Mouse (Mus musculus) liver, postnatal 0 days (tissue): ENCODE data around the gene Tcp11. TPM values are rescaled to one million over a fixed set of nuclear protein-coding genes. Genes with fewer than 3 reads are reported as not detected.

Experiments
- ATAC-seq: fragments of 200-750 bp; cut with Nextera tagmentation; 2 replicates; pipeline ENCODE4 v1.8.0; 2017; ENCODE audit warnings: mild to moderate bottlenecking, moderate library complexity
- DNase-seq: peaks from one replicate; pipeline ENCODE4 v3.0.0-alpha.2; 2016
- H3K27ac ChIP-seq: fragments of 300-500 bp; sonication (generic); 2 replicates; pipeline ENCODE4 v1.5.1; 2014; ENCODE audit warnings: antibody characterized with exemption, moderate library complexity, mild to moderate bottlenecking, low read depth
- H3K27me3 ChIP-seq: fragments of 300-500 bp; sonication (generic); 2 replicates; pipeline ENCODE4 v1.6.1; 2014; ENCODE audit warnings: low read length, control low read depth, mixed read lengths; ENCODE audit not compliant: insufficient read depth
- H3K36me3 ChIP-seq: fragments of 300-500 bp; sonication (generic); replicated peaks from 2 replicates; pipeline ENCODE4 v1.6.1; 2014; ENCODE audit warnings: mild to moderate bottlenecking, control low read depth, low read length, moderate library complexity, mixed read lengths; ENCODE audit not compliant: insufficient read depth
- H3K4me1 ChIP-seq: fragments of 300-500 bp; sonication (generic); 2 replicates; pipeline ENCODE4 v1.6.1; 2014; ENCODE audit warnings: antibody characterized with exemption, mild to moderate bottlenecking, control low read depth; ENCODE audit not compliant: insufficient read depth
- H3K4me2 ChIP-seq: fragments of 300-500 bp; sonication (generic); 2 replicates; pipeline ENCODE4 v1.6.1; 2014; ENCODE audit warnings: low read depth, mild to moderate bottlenecking, low read length, moderate library complexity, mixed read lengths
- H3K4me3 ChIP-seq: fragments of 300-500 bp; sonication (generic); 2 replicates; pipeline ENCODE4 v1.5.1; 2014; ENCODE audit warnings: low read depth, low read length
- H3K9ac ChIP-seq: fragments of 300-500 bp; sonication (generic); replicated peaks from 2 replicates; pipeline ENCODE4 v1.6.1; 2014; ENCODE audit warnings: mild to moderate bottlenecking, moderate library complexity
- H3K9me3 ChIP-seq: fragments of 300-500 bp; sonication (generic); 2 replicates; pipeline ENCODE4 v1.6.1; 2016; ENCODE audit warnings: mild to moderate bottlenecking, control low read depth, low read length, mixed read lengths
- CTCF ChIP-seq: sonication (generic); IDR thresholded peaks from 2 replicates; pipeline ENCODE4 v1.5.1; 2016; ENCODE audit warnings: antibody characterized with exemption, low read depth
- EP300 ChIP-seq: IDR thresholded peaks from 2 replicates; pipeline ENCODE4 v1.6.1; 2016; ENCODE audit warnings: antibody characterized with exemption, low read depth, mild to moderate bottlenecking
- WGBS: fragments of 180-500 bp; shearing (Covaris S2); extraction: QIAGEN DNeasy Blood & Tissue Kit; methylation state at CpG from one replicate; pipeline ENCODE4 v1.1.7; 2014; ENCODE audit not compliant: insufficient replicate concordance; 5-methylcytosine and 5-hydroxymethylcytosine counted together
- polyA plus RNA-seq: library from polyadenylated mRNA; unstranded; fragments of >200 nt; fragmentation: Nextera tagmentation; extraction: Ambion mirVana; gene quantifications from 2 replicates; pipeline ENCODE4 v1.2.1, GENCODE M21; 2015

Tcp11 gene
- polyA plus RNA-seq = 0.07 TPM in 1 of 2 replicates, not detected in the other

DNA sequence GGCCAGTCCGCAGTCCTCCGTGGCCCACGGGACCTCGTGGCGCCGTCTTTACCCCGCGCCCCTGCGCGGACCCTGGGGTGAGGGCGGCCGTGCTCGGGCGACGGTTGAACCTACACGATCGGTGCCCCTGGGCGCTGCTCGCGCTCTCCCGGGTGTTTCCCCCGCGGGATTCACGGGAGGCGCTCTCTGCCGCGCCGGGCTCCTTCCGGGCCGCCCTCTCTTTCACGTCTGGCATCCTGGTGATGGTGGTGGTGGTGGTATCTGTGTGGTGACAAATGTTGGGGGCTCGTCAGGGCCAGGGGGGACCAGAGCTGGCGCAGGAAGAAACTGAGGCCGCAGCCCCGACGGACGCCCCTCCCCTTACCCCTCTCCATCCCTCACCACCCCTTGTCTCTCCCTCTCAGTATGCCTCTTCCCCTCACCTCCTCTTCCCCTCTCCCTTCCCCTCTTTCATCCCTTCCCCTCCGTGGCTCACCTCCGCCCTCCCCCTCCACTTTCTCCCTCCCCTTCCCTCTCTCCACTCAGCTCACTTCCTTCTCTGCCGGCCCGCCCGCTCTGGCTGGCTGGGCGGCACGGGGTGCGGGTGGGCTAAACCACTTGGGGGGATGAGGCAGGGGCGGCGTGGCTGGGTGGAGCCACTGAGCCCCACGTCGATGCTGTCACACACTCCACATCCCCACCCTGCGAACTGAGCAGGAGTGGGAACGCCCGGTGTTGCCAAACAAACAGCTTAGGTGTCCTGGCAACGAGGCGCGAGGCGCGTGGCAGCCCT lies at the start of gene Tcp11:
Gene Tcp11 (minus strand): TSS at position 595 of the 772 bp plus-strand sequence.
- peak; percentile 68 for DNase-seq
- TF ChIP-seq EP300 (no peak), CTCF (no peak)
- H3K4me1 ChIP-seq = peaks cover 10% of the 10 kb centered on the region

DNA sequence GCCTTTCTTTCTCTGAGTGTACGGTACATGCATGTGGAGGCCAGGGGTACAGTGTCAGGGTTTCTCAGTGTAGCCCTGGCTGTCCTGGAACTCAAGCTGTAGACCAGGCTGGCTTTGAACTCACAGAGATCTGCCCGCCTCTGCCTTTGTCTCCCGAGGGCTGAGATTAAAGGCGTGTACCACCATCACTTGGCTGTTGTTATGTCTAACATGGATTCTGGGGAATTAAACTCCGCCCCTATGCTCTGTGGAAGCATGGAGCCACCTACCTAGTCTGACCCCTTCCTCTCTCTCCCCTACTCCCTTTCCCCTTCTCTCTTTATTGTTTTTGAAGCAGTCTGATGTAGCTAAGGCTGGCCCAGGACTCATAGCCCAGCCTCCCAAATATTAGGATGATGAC lies 49.4 kb upstream of the Tcp11 start:
- H3K27me3 ChIP-seq = no peaks in the 10 kb centered on the region
- 83% methylated on average over 5 of the region's 5 CpGs for WGBS
- H3K4me2 ChIP-seq = no peak overlapping the region
- H3K36me3 ChIP-seq = no peaks in the 10 kb centered on the region
- ATAC-seq (no peak), DNase-seq (no peak)
- TF ChIP-seq CTCF (no peak), EP300 (no peak)
- no peaks in the 10 kb centered on the region for H3K4me1 ChIP-seq
- H3K4me3 ChIP-seq = no peak overlapping the region
- no peak overlapping the region for H3K27ac ChIP-seq
- no peaks in the 10 kb centered on the region for H3K9me3 ChIP-seq
- no peak overlapping the region for H3K9ac ChIP-seq

More for the DNA sequence above, at the start of gene Tcp11:
- peak within 1 kb of the TSS; percentile 98 for H3K4me2 ChIP-seq
- 4% methylated on average over 49 of the region's 57 CpGs for WGBS
- peak within 1 kb of the TSS; percentile 56 for H3K4me3 ChIP-seq
- peak; percentile 52 for ATAC-seq
- no peaks in the 10 kb centered on the region for H3K36me3 ChIP-seq
- H3K9ac ChIP-seq = peak within 1 kb of the TSS; percentile 43
- no peaks in the 10 kb centered on the region for H3K9me3 ChIP-seq
- H3K27me3 ChIP-seq = peaks cover 8% of the 10 kb centered on the region; the same call in 1 of the 2 replicates
- no peak within 1 kb of the TSS for H3K27ac ChIP-seq

DNA sequence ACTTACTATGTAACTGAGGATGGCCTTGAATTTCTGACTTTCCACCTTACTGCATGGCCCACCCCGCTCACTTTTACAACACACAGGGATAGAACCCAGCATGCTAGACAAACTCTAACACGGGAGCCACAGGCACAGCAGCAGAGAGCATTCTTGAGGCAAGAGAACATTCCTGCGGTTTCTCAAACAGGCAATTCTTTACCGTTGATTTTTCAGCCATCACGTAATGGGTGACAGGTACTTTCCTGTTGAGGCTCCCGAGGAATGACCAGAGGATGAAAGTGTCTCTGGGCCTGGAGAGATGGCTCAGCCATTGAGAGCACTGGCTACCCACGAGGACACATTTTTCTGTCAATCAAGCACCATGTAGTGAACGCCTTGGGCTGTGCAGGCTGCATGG lies 43.9 kb upstream of the Tcp11 start:
- no peak overlapping the region for H3K9ac ChIP-seq
- DNase-seq (no peak), ATAC-seq (no peak)
- no peaks in the 10 kb centered on the region for H3K36me3 ChIP-seq
- H3K9me3 ChIP-seq = no peaks in the 10 kb centered on the region
- no peak overlapping the region for H3K4me3 ChIP-seq
- H3K4me2 ChIP-seq = no peak overlapping the region
- 55% methylated on average over 8 of the region's 8 CpGs for WGBS
- no peak overlapping the region for H3K27ac ChIP-seq
- TF ChIP-seq CTCF = no peak
- TF ChIP-seq EP300 = no peak
- no peaks in the 10 kb centered on the region for H3K4me1 ChIP-seq
- no peaks in the 10 kb centered on the region for H3K27me3 ChIP-seq

DNA sequence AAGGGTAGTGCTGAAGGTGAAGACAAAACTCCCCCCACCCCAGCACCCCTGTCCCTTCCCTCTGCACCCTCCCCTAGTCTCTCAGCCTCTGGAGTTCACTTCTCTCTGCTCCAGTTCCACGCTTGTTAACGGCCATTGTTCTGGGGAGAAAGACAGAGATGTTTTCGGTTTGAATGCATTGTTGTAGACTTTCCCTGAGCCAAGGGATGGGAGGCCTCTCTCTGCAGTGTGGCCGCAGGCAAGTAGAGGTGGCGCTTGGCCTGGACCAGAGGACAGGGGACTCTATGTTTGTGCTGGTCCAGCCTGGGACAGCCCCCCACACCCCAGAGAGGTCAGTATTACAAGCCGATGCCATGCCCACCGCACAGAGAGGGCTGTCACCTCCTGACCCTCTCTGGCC lies 43.2 kb upstream of the Tcp11 start:
- Histone ChIP-seq H3K4me3 (no peak overlapping the region), H3K27me3 (no peaks in the 10 kb centered on the region), H3K9ac (no peak overlapping the region), H3K27ac (no peak overlapping the region), H3K9me3 (no peaks in the 10 kb centered on the region), H3K4me1 (no peaks in the 10 kb centered on the region), H3K36me3 (no peaks in the 10 kb centered on the region), H3K4me2 (no peak overlapping the region)
- 68% methylated on average over 7 of the region's 7 CpGs for WGBS
- TF ChIP-seq CTCF = no peak
- no peak for TF ChIP-seq EP300
- no peak for ATAC-seq
- DNase-seq = no peak

DNA sequence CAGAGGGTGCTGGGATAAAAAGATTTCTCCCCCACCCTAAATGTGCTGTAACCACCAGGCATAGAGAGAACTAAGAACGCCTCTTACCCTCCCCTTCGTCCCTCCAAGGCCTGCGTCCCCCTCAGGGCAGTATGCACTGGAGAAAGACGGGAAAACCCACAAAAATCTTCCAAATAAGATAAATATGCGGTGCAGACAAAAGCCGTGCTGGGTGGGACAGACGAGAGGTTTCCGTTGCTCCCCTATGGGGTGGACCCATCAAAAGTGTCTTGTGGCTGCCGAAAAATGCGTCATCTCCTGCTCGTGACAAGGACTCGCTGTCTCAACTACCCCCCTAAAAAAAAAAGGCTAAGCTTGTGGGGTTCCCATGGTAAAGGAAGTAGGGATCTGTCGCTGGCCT lies 42.5 kb upstream of the Tcp11 start:
- H3K4me1 ChIP-seq = no peaks in the 10 kb centered on the region
- H3K36me3 ChIP-seq = no peaks in the 10 kb centered on the region
- H3K4me3 ChIP-seq = no peak overlapping the region
- no peaks in the 10 kb centered on the region for H3K9me3 ChIP-seq
- H3K9ac ChIP-seq = no peak overlapping the region
- TF ChIP-seq EP300 = no peak
- TF ChIP-seq CTCF = no peak
- no peak overlapping the region for H3K27ac ChIP-seq
- DNase-seq (no peak), ATAC-seq (no peak)
- no peak overlapping the region for H3K4me2 ChIP-seq
- 66% methylated on average over 13 of the region's 13 CpGs for WGBS
- H3K27me3 ChIP-seq = peaks cover 2% of the 10 kb centered on the region; the same call in 1 of the 2 replicates

DNA sequence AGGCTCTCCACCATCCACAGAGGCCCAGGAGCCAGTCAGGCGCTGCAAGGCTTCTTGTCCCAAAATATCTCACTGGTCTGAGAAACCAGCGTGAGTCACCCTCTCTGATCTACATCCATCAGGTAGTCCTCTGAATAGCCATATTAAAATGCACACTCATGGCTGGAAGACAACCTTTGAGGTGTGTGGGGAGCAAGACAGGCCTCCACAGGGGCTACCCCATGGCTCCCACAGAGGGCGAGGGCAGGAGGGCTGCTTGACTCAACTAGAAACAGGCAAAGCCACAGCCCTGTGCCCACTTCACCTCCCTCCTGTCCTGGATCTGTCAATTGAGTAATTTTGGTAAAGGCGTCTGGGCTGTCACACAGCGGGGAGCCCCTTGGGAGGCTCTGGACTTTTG lies 40.0 kb upstream of the Tcp11 start:
- DNase-seq (no peak), ATAC-seq (no peak)
- 75% methylated on average over 5 of the region's 5 CpGs for WGBS
- Histone ChIP-seq H3K4me2 (no peak overlapping the region), H3K4me3 (no peak overlapping the region), H3K9ac (no peak overlapping the region), H3K4me1 (no peaks in the 10 kb centered on the region), H3K27ac (no peak overlapping the region), H3K36me3 (no peaks in the 10 kb centered on the region), H3K9me3 (no peaks in the 10 kb centered on the region), H3K27me3 (peaks cover 7% of the 10 kb centered on the region; the same call in 1 of the 2 replicates)
- TF ChIP-seq CTCF = no peak
- no peak for TF ChIP-seq EP300
